Mouse (Mus musculus) fibroblast of lung, adult 2 months (primary cell): ENCODE results near the gene H2-M10.2.

Experiments used
- DNase-seq: peaks from one replicate; pipeline ENCODE4 v3.0.0-alpha.2; 2011; ENCODE audit warnings: low read depth

The H2-M10.2 gene

GRCm38 (mm10) chr17:36286390-36286789 is at the start of gene H2-M10.2:
Gene H2-M10.2, minus strand, starts transcription at chr17:36286490.
- no peak for DNase-seq

GRCm38 (mm10) chr17:36326055-36326454 is 39.8 kb upstream of the H2-M10.2 start, which contains the start of gene H2-M10.1:
Gene H2-M10.1, minus strand, starts transcription at chr17:36326155.
- no peak for DNase-seq

- DNase-seq = no peak
These were observed 29.5 kb upstream of the H2-M10.2 start for GRCm38 (mm10) chr17:36315689-36316253.

- no peak for DNase-seq
These were observed 28.9 kb upstream of the H2-M10.2 start for GRCm38 (mm10) chr17:36315041-36315688.

- DNase-seq = no peak
These were observed 28.2 kb upstream of the H2-M10.2 start for GRCm38 (mm10) chr17:36314511-36314910.

- DNase-seq = no peak
These were observed 23.0 kb upstream of the H2-M10.2 start for GRCm38 (mm10) chr17:36309293-36309692.

- DNase-seq = peak; percentile 34
These were observed 22.6 kb upstream of the H2-M10.2 start for GRCm38 (mm10) chr17:36308855-36309254.

- DNase-seq = no peak
These were observed 4.6 kb downstream of the H2-M10.2 start for GRCm38 (mm10) chr17:36281521-36282245.

- DNase-seq = no peak
These were observed 11.5 kb downstream of the H2-M10.2 start for GRCm38 (mm10) chr17:36274776-36275175.

- no peak for DNase-seq
These were observed 12.5 kb downstream of the H2-M10.2 start for GRCm38 (mm10) chr17:36273796-36274195.

- no peak for DNase-seq
These were observed 13.5 kb downstream of the H2-M10.2 start for GRCm38 (mm10) chr17:36272643-36273366.

GRCm38 (mm10) chr17:36271586-36272256 is 14.6 kb downstream of the H2-M10.2 start, which contains the start of gene Trim39:
Gene Trim39, minus strand, starts transcription at chr17:36272247.
- peak; percentile 65 for DNase-seq

GRCm38 (mm10) chr17:36270956-36271585 is 15.2 kb downstream of the H2-M10.2 start:
- DNase-seq = peak; percentile 36

GRCm38 (mm10) chr17:36265834-36266233 is 20.5 kb downstream of the H2-M10.2 start:
- no peak for DNase-seq

- DNase-seq = no peak
These were observed 21.9 kb downstream of the H2-M10.2 start for GRCm38 (mm10) chr17:36264273-36264925.

- no peak for DNase-seq
These were observed 24.7 kb downstream of the H2-M10.2 start for GRCm38 (mm10) chr17:36261511-36262166.

- no peak for DNase-seq
These were observed 28.3 kb downstream of the H2-M10.2 start, which contains the start of gene Rpp21 for GRCm38 (mm10) chr17:36257969-36258368. Gene Rpp21, minus strand, starts transcription at chr17:36258069.

- DNase-seq = peak; percentile 46
These were observed 28.9 kb downstream of the H2-M10.2 start for GRCm38 (mm10) chr17:36257241-36257947.

- no peak for DNase-seq
These were observed 33.1 kb downstream of the H2-M10.2 start for GRCm38 (mm10) chr17:36253087-36253600.
